Mouse (Mus musculus): ENCODE data around the gene Lrp4. TPM values are rescaled to one million over a fixed set of nuclear protein-coding genes. Genes with fewer than 3 reads are reported as not detected.
"Not testable (repeated sequence)": the region's sequence is repeated elsewhere in the genome, so short reads cannot be mapped to it uniquely, and the experiment has no call there.

The Lrp4 gene
- polyA plus RNA-seq, 1 experiment from 2014 or later = 11.3 TPM

DNA sequence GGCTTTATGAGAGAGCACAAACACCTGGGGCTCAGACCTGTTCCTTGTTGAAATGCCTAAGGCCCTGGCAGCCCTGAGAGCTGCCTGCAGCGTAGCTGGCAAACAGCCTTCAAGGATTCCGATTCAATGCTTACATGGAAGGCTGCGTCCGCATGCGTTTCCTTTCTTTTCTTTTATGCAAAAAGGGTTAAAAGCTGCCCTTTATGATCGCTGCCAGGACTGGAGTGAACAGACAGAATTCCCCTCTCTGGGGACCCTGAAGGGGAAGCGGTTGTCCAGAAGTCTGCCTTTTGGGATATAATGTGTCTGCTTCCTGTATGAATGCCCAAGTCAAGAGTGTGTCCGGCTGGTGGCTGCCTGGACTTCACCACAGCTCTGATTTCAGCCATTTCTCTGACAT, 10.3 kb downstream of the Lrp4 start:
- Histone ChIP-seq H3K9me3 (replicated peaks) (no peaks in the 10 kb centered on the region), H3K4me3 (no peak overlapping the region), H3K27ac (peak overlapping the region; percentile 52; the same call in 1 of the 2 replicates), H3K4me2 (peak overlapping the region; percentile 12; the same call in 1 of the 2 replicates), H3K27me3 (0 out of 2 replicates have a peak, but pooled peaks cover 2% of the 10 kb centered on the region), H3K4me1 (peaks cover 48% of the 10 kb centered on the region), H3K9ac (no peak overlapping the region), H3K36me3 (ENCODE audit: poor library complexity, severe bottlenecking) (peaks cover 16% of the 10 kb centered on the region)
- WGBS = 34% methylated on average over 8 of the region's 8 CpGs
- no peak for ATAC-seq

GRCm38 (mm10) chr2:91470055-91470647, 12.8 kb downstream of the Lrp4 start:
- WGBS = 18% methylated on average over 7 of the region's 7 CpGs
- no peaks in the 10 kb centered on the region for H3K27me3 ChIP-seq
- H3K27ac ChIP-seq = 0 out of 2 replicates have a peak overlapping the region, but pooled peaks have one; percentile 26
- H3K9ac ChIP-seq = peak overlapping the region; percentile 9; the same call in 1 of the 2 replicates
- H3K9me3 ChIP-seq (replicated peaks) = no peaks in the 10 kb centered on the region
- H3K36me3 ChIP-seq (ENCODE audit: poor library complexity, severe bottlenecking) = peaks cover 42% of the 10 kb centered on the region
- H3K4me3 ChIP-seq = no peak overlapping the region
- H3K4me1 ChIP-seq = peaks cover 40% of the 10 kb centered on the region
- H3K4me2 ChIP-seq = 0 out of 2 replicates have a peak overlapping the region, but pooled peaks have one; percentile 23
- ATAC-seq = peak; percentile 57; the same call in 1 of the 2 replicates

- Histone ChIP-seq H3K9me3 (replicated peaks) (no peaks in the 10 kb centered on the region), H3K27ac (no peak overlapping the region), H3K9ac (no peak overlapping the region), H3K27me3 (no peaks in the 10 kb centered on the region), H3K4me2 (no peak overlapping the region), H3K4me3 (no peak overlapping the region), H3K4me1 (peaks cover 23% of the 10 kb centered on the region), H3K36me3 (ENCODE audit: poor library complexity, severe bottlenecking) (peaks cover 79% of the 10 kb centered on the region)
- WGBS = 73% methylated on average over 12 of the region's 12 CpGs
- no peak for ATAC-seq
These were observed 17.0 kb downstream of the Lrp4 start for GRCm38 (mm10) chr2:91474358-91474757.

DNA sequence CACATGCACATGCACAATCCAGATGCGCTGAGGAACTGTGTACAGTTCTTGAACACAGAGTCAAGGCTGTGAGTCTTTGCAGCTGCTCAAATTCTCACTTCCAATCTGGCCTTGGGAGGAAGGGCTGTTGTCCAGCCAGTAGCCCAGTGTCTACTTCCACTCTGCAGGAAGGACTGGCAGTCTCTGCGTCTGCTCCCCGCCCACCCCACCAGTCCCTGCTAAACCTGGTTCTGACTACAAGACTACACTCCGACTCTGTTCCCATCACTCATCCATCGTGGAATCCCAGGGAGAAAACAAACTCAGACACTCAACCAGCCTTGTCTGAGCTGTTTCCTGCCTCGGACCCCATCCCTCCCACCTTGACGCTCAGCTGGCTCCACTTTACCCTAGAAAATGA, 18.5 kb downstream of the Lrp4 start:
- 91% methylated on average over 7 of the region's 7 CpGs for WGBS
- Histone ChIP-seq H3K27me3 (no peaks in the 10 kb centered on the region), H3K27ac (no peak overlapping the region), H3K9me3 (replicated peaks) (no peaks in the 10 kb centered on the region), H3K36me3 (ENCODE audit: poor library complexity, severe bottlenecking) (peaks cover 86% of the 10 kb centered on the region), H3K9ac (no peak overlapping the region), H3K4me1 (peaks cover 8% of the 10 kb centered on the region; the same call in 1 of the 2 replicates), H3K4me2 (no peak overlapping the region), H3K4me3 (no peak overlapping the region)
- ATAC-seq = no peak

DNA sequence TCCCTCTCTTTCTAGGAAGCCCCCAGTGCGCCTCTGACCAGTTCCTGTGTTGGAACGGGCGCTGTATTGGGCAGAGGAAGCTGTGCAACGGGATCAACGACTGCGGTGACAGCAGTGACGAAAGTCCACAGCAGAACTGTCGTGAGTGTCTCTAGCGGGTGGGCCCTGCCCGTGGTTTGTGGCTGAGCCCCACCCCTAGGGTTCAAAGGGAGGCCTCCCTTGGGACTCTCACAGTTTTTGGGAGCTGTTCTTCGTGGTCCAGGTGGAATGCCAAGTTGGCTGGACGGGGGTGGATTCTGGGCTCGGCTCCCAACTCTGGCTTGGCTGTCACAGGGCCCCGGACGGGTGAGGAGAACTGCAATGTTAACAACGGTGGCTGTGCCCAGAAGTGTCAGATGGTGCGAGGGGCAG, 18.9 kb downstream of the Lrp4 start:
- H3K9ac ChIP-seq = no peak overlapping the region
- peaks cover 83% of the 10 kb centered on the region for H3K36me3 ChIP-seq (ENCODE audit: poor library complexity, severe bottlenecking)
- 0 out of 2 replicates have a peak, but pooled peaks cover 7% of the 10 kb centered on the region for H3K4me1 ChIP-seq
- H3K4me2 ChIP-seq = no peak overlapping the region
- no peaks in the 10 kb centered on the region for H3K9me3 ChIP-seq (replicated peaks)
- H3K4me3 ChIP-seq = no peak overlapping the region
- WGBS = 84% methylated on average over 17 of the region's 17 CpGs
- no peaks in the 10 kb centered on the region for H3K27me3 ChIP-seq
- no peak overlapping the region for H3K27ac ChIP-seq
- no peak for ATAC-seq

GRCm38 (mm10) chr2:91476841-91477240, 19.5 kb downstream of the Lrp4 start:
- Histone ChIP-seq H3K27me3 (no peaks in the 10 kb centered on the region), H3K4me2 (no peak overlapping the region), H3K27ac (no peak overlapping the region), H3K4me3 (no peak overlapping the region), H3K36me3 (ENCODE audit: poor library complexity, severe bottlenecking) (peaks cover 87% of the 10 kb centered on the region), H3K4me1 (0 out of 2 replicates have a peak, but pooled peaks cover 7% of the 10 kb centered on the region), H3K9me3 (replicated peaks) (no peaks in the 10 kb centered on the region), H3K9ac (no peak overlapping the region)
- WGBS = 87% methylated on average over 7 of the region's 7 CpGs
- no peak for ATAC-seq

GRCm38 (mm10) chr2:91480399-91480801, 23.1 kb downstream of the Lrp4 start:
- no peak overlapping the region for H3K9ac ChIP-seq
- WGBS = 90% methylated on average over 9 of the region's 9 CpGs
- H3K27me3 ChIP-seq = no peaks in the 10 kb centered on the region
- no peaks in the 10 kb centered on the region for H3K4me1 ChIP-seq
- no peak overlapping the region for H3K4me2 ChIP-seq
- no peaks in the 10 kb centered on the region for H3K9me3 ChIP-seq (replicated peaks)
- H3K27ac ChIP-seq = no peak overlapping the region
- no peak overlapping the region for H3K4me3 ChIP-seq
- peak; percentile 50 for ATAC-seq
- peaks cover 78% of the 10 kb centered on the region for H3K36me3 ChIP-seq (ENCODE audit: poor library complexity, severe bottlenecking)

- Histone ChIP-seq H3K4me2 (no peak overlapping the region), H3K9ac (no peak overlapping the region), H3K9me3 (replicated peaks) (no peaks in the 10 kb centered on the region), H3K27me3 (no peaks in the 10 kb centered on the region), H3K4me3 (no peak overlapping the region), H3K27ac (no peak overlapping the region), H3K36me3 (ENCODE audit: poor library complexity, severe bottlenecking) (peaks cover 79% of the 10 kb centered on the region), H3K4me1 (no peaks in the 10 kb centered on the region)
- 60% methylated on average over 6 of the region's 6 CpGs for WGBS
- ATAC-seq = peak; percentile 79
These were observed 23.6 kb downstream of the Lrp4 start for GRCm38 (mm10) chr2:91480805-91481514.

DNA sequence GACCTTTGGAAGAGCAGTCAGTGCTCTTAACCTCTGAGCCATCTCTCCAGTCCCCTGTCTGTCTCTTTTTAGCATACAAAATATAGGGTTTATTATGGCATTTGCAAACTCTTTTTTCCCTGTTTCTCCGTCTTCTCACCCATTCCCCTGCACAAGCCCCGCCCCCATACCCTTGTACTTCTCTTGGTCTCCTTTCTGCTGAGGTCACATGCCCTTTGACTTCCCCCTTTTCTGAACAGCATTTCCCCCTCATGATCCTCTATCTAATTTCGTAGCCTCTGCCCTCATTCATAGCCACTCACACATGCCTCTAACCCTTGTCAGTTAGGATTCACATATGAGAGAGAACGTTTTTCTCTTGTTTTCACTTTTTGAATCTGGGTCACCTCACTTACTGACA, 27.4 kb downstream of the Lrp4 start:
- WGBS = 85% methylated on average over 4 of the region's 4 CpGs
- no peak overlapping the region for H3K4me3 ChIP-seq
- no peaks in the 10 kb centered on the region for H3K27me3 ChIP-seq
- no peak overlapping the region for H3K4me2 ChIP-seq
- no peak overlapping the region for H3K27ac ChIP-seq
- no peaks in the 10 kb centered on the region for H3K9me3 ChIP-seq (replicated peaks)
- no peak for ATAC-seq
- H3K36me3 ChIP-seq (ENCODE audit: poor library complexity, severe bottlenecking) = peaks cover 77% of the 10 kb centered on the region
- no peak overlapping the region for H3K9ac ChIP-seq
- no peaks in the 10 kb centered on the region for H3K4me1 ChIP-seq

GRCm38 (mm10) chr2:91485256-91485655, 27.9 kb downstream of the Lrp4 start:
- Histone ChIP-seq H3K9me3 (replicated peaks) (no peaks in the 10 kb centered on the region), H3K36me3 (ENCODE audit: poor library complexity, severe bottlenecking) (peaks cover 80% of the 10 kb centered on the region), H3K4me2 (no peak overlapping the region), H3K27ac (no peak overlapping the region), H3K9ac (no peak overlapping the region), H3K27me3 (no peaks in the 10 kb centered on the region), H3K4me3 (no peak overlapping the region), H3K4me1 (no peaks in the 10 kb centered on the region)
- no peak for ATAC-seq
- 82% methylated on average over 6 of the region's 6 CpGs for WGBS

DNA sequence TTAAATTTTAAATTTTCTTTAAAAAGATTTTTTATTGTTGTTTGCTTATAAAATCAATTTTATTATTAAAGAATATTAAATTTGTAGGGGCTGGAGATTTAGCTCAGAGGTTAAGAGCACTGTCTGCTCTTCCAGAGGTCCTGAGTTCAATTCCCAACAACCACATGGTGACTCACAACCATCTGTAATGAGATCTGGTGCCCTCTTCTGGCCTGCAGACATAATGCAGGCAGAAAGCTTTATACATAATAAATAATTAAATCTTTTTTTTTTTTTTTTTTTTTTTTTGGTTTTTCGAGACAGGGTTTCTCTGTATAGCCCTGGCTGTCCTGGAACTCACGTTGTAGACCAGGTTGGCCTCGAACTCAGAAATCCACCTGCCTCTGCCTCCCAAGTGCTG, 30.0 kb downstream of the Lrp4 start:
- not testable (repeated sequence) for H3K27ac ChIP-seq; H3K4me1 ChIP-seq; H3K27me3 ChIP-seq; H3K4me2 ChIP-seq; ATAC-seq; H3K9ac ChIP-seq; H3K4me3 ChIP-seq; H3K9me3 ChIP-seq (replicated peaks)
- 56% methylated on average over 3 of the region's 3 CpGs for WGBS
- peaks cover 85% of the 10 kb centered on the region for H3K36me3 ChIP-seq (ENCODE audit: poor library complexity, severe bottlenecking)

DNA sequence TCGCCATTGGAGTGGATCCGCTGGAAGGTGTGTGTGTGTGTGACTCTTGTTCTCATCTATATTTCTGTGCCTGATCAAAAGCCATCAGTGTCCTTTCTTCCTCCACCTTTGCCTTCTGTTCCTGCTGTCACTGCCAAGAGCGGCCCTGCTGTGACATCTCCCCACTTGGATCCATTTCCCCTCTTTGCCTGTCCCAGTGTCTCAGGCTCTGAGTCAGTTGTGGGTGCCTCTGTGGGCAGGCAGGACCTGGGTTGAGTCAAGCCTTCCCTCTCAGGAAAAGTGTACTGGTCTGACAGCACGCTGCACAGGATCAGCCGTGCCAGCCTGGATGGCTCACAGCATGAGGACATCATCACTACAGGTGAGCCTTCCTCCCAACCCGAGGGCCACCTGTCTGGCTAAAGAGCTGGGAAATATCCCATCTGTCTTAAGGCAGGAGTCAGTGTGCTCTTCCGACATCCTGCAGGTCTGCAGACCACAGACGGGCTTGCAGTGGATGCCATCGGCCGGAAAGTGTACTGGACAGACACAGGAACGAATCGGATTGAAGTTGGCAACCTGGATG, 34.8 kb downstream of the Lrp4 start:
- no peak for ATAC-seq
- 96% methylated on average over 12 of the region's 12 CpGs for WGBS
- no peaks in the 10 kb centered on the region for H3K27me3 ChIP-seq
- H3K9me3 ChIP-seq (replicated peaks) = no peaks in the 10 kb centered on the region
- peaks cover 87% of the 10 kb centered on the region for H3K36me3 ChIP-seq (ENCODE audit: poor library complexity, severe bottlenecking)
- H3K4me1 ChIP-seq = no peaks in the 10 kb centered on the region
- no peak overlapping the region for H3K27ac ChIP-seq
- no peak overlapping the region for H3K4me3 ChIP-seq
- H3K9ac ChIP-seq = no peak overlapping the region; the same call in 1 of the 2 replicates
- no peak overlapping the region for H3K4me2 ChIP-seq

All from forebrain, embryonic 13.5 days (tissue).